Mouse (Mus musculus): Measurements from ENCODE around the gene Cul1.

GRCm38 (mm10) chr6:47472444-47472843, 19.2 kb downstream of the Cul1 start:
- TF ChIP-seq EP300 (IDR thresholded peaks at IDR 0.05; ENCODE audit: low read depth) (no peak), CTCF (IDR thresholded peaks at IDR 0.05; ENCODE audit: low read depth) (no peak)

All from liver, postnatal 0 days (tissue).